Mouse (Mus musculus) heart, adult 2 months (tissue): ENCODE results near the gene Cd82.

Experiments
- EP300 ChIP-seq: fragments of 200-500 bp; IDR thresholded peaks from 2 replicates; pipeline ENCODE4 v1.6.1; 2011; ENCODE audit warnings: low read depth, low read length, control low read depth; ENCODE audit not compliant: insufficient read depth
- POLR2A ChIP-seq: fragments of 200-500 bp; IDR thresholded peaks from 2 replicates; pipeline ENCODE4 v1.6.1; 2011; ENCODE audit warnings: mild to moderate bottlenecking, low read depth, low read length, control low read depth; ENCODE audit not compliant: insufficient read depth

DNA sequence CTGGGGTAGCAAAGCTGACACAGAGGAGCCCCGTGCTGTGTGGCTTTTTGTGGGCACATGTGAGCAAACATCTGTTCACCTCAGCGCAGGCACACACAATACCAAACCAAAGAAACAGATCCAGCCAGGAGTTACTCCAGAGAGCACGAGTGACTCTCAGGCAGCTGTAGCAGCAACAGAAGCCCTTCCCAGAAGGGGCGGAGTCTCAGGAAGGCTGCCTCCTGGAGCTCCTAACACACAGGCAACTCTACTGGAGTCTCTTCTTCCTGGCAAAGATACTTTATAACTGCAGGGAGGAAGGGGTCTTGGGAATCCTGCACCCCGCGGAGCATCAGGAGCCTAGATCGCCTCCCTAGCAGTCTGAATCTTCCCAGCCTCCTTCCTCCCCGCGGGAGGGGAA, 7.2 kb upstream of the Cd82 start:
- TF ChIP-seq POLR2A: no peak
- no peak for TF ChIP-seq EP300
